Mouse (Mus musculus): Measurements from ENCODE around the gene Unc119. TPM values are rescaled to one million over a fixed set of nuclear protein-coding genes. Genes with fewer than 3 reads are reported as not detected.

Gene Unc119
- polyA plus RNA-seq, 3 experiments from 2014 or later = 11.3 to 29.0 (median 11.9) TPM

DNA sequence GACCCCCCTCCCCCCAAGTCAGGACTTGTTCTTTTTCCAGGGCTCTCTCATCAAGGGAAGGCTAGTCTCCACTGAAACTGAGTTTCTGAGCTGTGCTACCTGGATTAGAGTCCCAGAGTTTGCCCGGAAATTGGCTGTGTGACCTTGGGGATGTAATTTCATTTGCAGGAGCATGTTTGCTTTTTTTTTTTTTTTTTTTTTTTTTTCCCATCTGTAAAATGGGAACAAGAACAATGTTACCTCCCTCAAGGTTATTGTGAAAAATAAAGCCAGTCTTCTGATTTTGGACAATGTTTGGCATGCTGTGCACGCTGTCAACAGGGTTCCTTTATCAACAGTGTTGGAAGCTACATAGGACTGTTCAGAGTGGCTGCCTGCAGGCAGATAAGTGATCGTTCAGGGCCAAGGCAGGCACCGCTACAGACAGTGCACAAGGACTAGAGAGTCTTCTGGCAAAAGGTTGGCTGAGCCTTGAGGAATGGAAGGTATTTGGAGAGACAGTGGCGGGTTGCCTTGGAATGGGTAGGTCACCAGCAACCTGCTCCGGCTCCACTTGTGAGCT, 1.1 kb downstream of the Unc119 start:
- ATAC-seq = no peak

GRCm38 (mm10) chr11:78344890-78345715, 1.8 kb downstream of the Unc119 start:
- no peak for ATAC-seq

DNA sequence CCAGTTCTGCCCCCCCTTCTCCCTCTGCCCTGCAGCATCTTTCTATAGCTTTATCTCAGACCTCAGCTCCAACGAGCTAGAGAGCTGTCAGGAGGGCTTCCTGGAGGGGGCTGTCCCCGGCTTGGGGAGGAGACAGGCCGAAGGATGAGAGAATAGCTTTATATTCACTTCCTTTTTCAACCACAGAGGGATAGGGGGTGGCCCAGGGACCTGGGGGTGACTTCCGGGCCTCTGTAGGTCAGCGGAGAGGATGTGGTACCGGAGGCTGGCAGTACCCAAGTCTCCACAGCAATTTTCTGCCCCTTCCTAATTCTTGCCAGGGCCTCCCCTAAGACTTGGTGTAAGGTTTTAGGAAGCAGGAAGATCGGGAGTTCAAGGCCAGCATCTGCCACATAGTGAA, 2.5 kb downstream of the Unc119 start:
- ATAC-seq = peak; percentile 83

GRCm38 (mm10) chr11:78346326-78347069, 3.2 kb downstream of the Unc119 start:
- ATAC-seq = no peak

- ATAC-seq = no peak
These were observed 3.9 kb downstream of the Unc119 start for GRCm38 (mm10) chr11:78347070-78347754.

DNA sequence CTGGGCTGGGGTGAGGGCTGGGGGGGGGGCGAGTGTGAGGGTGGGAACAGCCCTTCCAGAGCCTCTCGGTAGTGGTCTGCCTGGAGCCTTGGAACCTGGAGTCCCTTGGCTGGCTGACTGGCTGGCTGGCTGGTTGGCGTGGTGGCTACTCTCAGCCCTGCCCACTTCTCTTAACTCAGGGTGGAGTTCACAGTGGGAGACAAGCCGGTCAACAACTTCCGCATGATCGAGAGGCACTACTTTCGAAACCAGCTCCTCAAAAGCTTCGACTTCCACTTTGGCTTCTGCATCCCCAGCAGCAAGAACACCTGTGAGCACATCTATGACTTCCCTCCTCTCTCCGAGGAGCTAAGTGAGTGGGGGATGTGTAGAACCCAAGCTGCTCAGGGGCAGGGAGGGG, 4.6 kb downstream of the Unc119 start:
- no peak for ATAC-seq

GRCm38 (mm10) chr11:78348474-78348873, 5.2 kb downstream of the Unc119 start:
- ATAC-seq = no peak

GRCm38 (mm10) chr11:78349441-78350358, 6.4 kb downstream of the Unc119 start:
- no peak for ATAC-seq

GRCm38 (mm10) chr11:78353081-78353480, 9.8 kb downstream of the Unc119 start:
- no peak for ATAC-seq

- no peak for ATAC-seq
These were observed 11.6 kb downstream of the Unc119 start for GRCm38 (mm10) chr11:78354905-78355304.

GRCm38 (mm10) chr11:78355471-78356238, 12.4 kb downstream of the Unc119 start:
- ATAC-seq = no peak

DNA sequence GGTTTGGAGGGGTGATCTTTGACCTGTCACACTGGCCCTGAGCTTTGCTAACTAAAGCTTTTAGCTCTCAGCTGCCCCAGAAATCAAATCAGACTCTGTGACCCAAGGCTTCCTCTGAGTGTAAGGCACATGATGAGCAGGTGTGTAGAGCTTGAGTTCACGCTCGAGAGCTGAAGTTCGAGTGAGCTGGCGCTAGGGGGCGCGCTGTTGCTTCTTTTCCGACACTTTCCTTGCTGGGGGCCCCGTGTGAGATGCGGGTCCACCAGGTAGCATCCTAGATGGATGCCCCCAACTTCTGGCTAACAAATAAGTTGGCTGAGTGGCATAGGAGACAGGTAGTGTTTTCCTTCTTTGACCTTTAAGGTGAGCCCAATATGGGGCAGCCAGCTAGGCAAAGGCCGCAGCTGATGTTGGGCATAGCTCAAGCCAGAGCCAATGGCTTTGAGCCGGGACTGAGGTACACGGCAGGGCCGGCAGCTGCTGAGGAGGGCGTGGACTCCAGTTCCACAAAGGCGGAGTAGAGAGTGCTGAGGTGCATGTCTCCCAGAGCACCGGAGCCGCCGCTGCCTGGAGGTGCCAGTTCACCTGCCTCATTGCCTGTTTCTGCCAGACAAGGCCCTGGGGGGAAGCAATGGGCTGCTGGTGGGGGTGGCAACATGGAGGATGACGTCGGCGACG, 15.2 kb downstream of the Unc119 start:
- ATAC-seq = no peak

DNA sequence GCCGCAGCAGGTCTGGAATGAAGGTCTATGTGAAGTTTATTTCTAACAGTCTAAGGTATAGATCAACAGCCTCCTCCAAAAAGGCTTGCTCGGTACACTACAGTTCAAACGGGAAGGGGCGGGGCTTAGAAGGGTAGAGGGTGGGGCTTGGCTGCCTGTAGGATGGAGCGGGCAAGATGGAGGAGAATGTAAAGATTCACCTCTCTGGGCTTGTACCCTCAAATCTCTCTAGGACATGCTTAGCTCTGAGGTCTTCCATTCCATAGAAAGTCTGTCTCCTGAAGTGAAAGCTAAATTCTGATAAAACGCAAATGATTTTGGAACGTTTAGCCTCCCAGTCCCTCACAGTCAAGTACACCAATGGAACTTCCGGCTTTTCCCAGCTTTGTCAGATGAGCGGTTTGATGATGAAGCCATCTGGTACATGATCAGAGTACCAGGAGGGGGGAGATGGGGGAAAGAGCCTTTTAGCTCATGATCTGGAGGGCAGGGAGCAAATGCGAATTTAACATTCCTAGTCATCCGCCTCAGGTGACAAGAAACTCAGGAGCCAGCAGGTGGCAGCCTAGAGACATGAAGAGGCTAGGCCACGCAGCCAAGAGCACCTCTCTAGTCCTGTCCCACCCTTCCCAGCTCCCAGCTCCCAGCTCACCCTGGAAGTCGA, 17.0 kb downstream of the Unc119 start:
- peak; percentile 95 for ATAC-seq

- no peak for ATAC-seq
These were observed 17.5 kb downstream of the Unc119 start for GRCm38 (mm10) chr11:78360789-78361131.

DNA sequence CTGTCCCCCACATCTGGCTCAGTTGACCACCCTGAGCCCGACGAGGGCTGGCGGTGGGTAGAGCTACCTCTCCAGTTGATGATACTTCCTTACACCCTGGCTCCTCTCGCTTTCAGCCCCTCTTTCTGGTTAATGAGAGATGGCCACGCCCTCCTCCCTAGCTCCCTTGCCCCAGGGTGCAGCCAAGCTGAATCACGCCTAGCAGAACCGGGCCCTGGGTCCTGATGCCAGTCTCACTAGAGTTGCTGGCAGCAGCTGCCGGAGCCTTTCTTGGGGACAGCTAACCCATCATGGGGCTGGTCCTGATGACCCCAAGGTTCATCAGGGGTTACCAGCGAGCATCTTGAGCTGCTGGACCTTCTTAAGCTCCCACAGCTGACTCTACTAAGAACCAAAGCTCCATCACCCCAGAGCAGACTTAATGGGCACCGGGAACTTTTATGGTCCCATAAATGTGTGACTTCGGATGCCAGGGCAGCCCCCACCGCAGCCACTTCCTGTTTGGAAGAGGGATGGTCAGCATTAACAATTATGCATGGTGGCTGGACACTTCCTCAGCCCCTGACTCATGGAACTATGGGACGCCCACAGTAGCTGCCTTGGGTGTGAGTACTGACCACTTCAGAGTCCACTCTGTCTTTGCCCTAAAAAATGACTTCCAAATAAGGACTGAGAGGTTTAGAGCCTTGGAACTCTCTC, 20.2 kb downstream of the Unc119 start:
- no peak for ATAC-seq

DNA sequence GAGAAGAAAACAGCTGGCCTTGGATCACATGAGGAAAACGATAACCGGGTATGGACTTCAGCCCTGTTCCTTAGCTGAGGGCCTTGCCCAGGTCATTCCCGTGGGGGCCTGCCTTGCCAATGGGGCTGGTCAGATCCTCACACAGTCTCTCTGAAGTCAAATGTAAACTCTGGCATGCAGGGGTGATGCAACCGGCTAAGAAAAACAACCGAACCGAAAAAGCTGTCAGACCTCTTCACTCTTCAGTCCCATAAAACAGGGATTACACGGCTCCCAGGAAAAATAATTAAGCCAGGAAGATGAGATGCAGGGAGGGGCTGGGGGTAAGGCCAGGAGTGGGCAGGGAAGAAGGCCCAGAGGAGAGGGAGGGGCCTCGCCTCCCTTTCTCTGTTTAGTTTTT, 20.8 kb downstream of the Unc119 start:
- no peak for ATAC-seq

DNA sequence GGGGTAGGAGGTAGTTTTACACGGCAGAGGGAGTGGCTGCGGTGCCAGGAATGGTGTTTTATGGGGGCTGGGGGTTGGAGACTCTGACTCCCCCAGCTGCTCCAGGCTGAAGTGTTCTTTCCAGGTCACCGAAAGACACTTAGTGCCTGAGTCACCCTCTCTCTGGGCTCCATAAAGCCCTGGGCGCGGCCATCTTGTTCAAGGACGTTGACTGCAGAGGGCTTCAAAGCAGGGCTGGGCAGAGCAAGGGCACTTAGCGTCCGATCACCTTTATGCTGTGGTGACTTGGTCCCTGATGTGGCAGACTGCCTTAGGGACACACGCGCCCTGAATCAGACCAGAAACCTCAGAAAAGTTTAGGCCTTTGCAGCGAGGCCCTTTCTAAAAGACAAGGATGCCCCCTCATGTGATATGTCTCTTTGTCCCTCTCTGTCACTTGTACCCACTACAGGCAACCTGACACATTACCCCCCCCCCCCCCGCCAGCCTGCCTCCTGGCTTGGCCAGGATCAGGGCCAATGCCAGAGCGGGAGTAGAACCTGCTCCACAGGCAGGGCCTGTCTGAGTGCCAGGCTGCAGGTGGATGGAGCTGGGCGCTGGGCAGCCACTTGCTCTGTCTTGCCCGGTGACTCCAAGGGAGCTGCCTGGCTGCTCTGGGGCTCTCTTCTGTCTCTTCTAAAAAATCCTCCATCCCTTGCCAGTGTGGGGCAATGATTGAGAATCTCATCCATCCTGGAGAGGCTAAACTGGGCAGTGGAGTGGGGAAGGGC, 24.4 kb downstream of the Unc119 start:
- no peak for ATAC-seq

GRCm38 (mm10) chr11:78370389-78370788, 27.1 kb downstream of the Unc119 start:
- no peak for ATAC-seq

GRCm38 (mm10) chr11:78371711-78372110, 28.4 kb downstream of the Unc119 start:
- ATAC-seq = no peak

All from inflammation-experienced regulatory T-cells, adult 6 months (primary cell).